Mouse (Mus musculus) kidney, postnatal 36 days (tissue): Measurements from ENCODE around the gene Olfr312.

Source experiments
- DNase-seq, 2 experiments: peaks; one replicate each; pipeline ENCODE4 v3.0.0; 2021 to 2022; ENCODE audit warnings: mixed read lengths in 2 of 2

The Olfr312 gene

GRCm38 (mm10) chr11:58867039-58867953 lies 38.3 kb downstream of the Olfr312 start, which contains the start of gene 2810021J22Rik:
TSS of gene 2810021J22Rik (plus strand) at chr11:58867216.
- peak; percentile 79 to 86 for DNase-seq

- DNase-seq: peak; percentile 14 to 15
These were observed 38.9 kb downstream of the Olfr312 start for GRCm38 (mm10) chr11:58867954-58868330.

DNA sequence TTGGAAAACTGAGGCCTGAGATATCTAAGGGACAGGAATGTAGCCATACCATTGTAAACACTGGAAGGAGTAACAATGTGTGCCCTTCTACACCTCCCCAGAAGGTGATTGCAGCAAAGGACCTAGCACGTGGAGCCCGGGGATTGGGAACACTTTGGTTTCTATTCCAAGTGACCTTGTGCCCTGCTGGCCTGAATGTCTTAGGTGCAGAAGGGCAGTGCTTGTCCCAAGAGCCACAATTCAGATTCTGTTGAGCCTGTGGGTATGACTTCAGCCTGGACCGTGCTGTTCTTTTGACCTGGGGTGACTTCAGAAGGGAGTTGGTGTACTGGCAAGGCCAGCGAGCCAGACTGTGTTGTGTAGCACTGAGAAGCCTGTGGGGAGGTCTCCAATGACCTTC lies 41.9 kb downstream of the Olfr312 start:
- peak; percentile 36 to 60 for DNase-seq

DNA sequence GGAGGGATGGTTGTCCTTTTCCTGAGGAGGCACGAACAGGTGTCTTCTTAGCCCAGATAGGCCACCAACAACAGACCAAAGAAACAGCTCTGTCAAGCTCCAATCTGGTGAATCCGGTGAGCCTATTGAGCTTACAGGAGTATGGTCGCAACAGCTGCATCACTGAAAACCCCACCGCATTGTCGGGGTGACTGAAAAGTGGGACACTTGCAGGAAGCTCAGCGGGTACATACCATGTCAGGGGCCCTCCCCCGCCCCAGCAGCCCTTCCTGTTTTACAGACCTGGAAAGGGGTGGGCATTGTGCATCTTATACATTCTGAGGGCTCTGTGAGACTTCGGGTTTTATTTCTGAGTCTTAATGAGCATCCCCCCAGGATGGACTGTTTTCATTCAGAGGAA lies 54.7 kb downstream of the Olfr312 start:
- no peak for DNase-seq
